23 mouse cellular contexts compared by ENCODE assay signal in the genomic region with DNA sequence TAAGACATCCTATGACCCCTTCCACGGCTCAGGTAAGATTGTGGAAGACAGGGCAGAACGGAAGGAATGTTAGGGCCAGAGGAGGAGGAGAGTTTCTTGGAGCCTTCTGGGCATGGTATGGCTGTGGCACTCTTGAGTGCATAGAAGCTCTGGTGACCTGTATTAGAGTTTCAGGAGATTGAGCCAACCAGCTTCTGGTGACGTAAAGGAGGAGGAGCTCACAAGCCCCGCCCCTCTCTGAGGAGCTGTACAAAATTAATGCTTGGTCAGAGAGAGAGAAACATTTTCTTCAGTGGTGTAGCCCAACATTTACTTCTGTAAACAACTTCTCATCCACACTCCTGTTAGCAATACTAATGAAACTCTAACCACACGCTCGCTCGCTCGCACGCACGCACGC. TPM values are rescaled to one million over a fixed set of nuclear protein-coding genes. Genes with fewer than 3 reads are reported as not detected.
"Had no signal": no experiment of that assay in that cellular context is flagged by ENCODE, and none has a peak within 500 bp of the region (broad histone marks: within the 10 kb centered on the region; RNA-seq: fewer than 3 reads in every experiment).

No protein-coding gene starts in this region.

- DNase-seq: kidney, adult 18-20 months; kidney, adult 9 months; liver, postnatal 0 days; right cerebral cortex, adult 18-20 months; right cerebral cortex, postnatal 14 days; right cerebral cortex, postnatal 4 days; thymus, adult 18-20 months; thymus, postnatal 36 days had no signal

- H3K36me3 ChIP-seq: midbrain, embryonic 12.5 days; neural tube, embryonic 13.5 days had no signal

- H3K9ac ChIP-seq: limb, embryonic 12.5 days; limb, embryonic 15.5 days; liver, embryonic 14.5 days; liver, postnatal 0 days; midbrain, embryonic 12.5 days; neural tube, embryonic 13.5 days had no signal

- H3K4me1 ChIP-seq: midbrain, embryonic 12.5 days had no signal

- H3K4me3 ChIP-seq: limb, embryonic 12.5 days; limb, embryonic 15.5 days; midbrain, embryonic 12.5 days; myocyte; neural tube, embryonic 13.5 days had no signal

- H3K27ac ChIP-seq: limb, embryonic 12.5 days; limb, embryonic 15.5 days; liver, embryonic 14.5 days; midbrain, embryonic 12.5 days; neural tube, embryonic 13.5 days had no signal

- H3K27me3 ChIP-seq: limb, embryonic 12.5 days; limb, embryonic 15.5 days; midbrain, embryonic 12.5 days; neural tube, embryonic 13.5 days had no signal

- H3K9me3 ChIP-seq: limb, embryonic 12.5 days; limb, embryonic 15.5 days; midbrain, embryonic 12.5 days; neural tube, embryonic 13.5 days had no signal

- H3K4me2 ChIP-seq: limb, embryonic 12.5 days; limb, embryonic 15.5 days; liver, embryonic 11.5 days; midbrain, embryonic 12.5 days; neural tube, embryonic 13.5 days had no signal

- ATAC-seq: liver, postnatal 0 days; midbrain, embryonic 16.5 days had no signal

RNA-seq across cellular contexts. Expression of a gene that starts 13.9 kb away (rescaled TPM):
- total RNA-seq: left cerebral cortex, adult 8-10 months; left cerebral cortex, postnatal 14 days; megakaryocyte progenitor cell, adult 5-6 weeks; megakaryocyte-erythroid progenitor cell, adult 5-6 weeks; monocyte, adult 5-6 weeks had no signal
- polyA plus RNA-seq: liver, postnatal 0 days; testis, adult 2 months; urinary bladder, adult 2 months had no signal
